Mouse (Mus musculus) thymus, adult 2 months (tissue): ENCODE data around the gene Nudcd3. TPM values are rescaled to one million over a fixed set of nuclear protein-coding genes. Genes with fewer than 3 reads are reported as not detected.

Source experiments
- DNase-seq: peaks from one replicate; pipeline ENCODE4 v3.0.0; 2021
- H3K27ac ChIP-seq: fragments of 200-500 bp; 2 replicates; pipeline ENCODE4 v1.5.1; 2012; ENCODE audit warnings: low read length, control low read depth; ENCODE audit not compliant: control insufficient read depth, insufficient read depth
- H3K27me3 ChIP-seq: fragments of 200-500 bp; 2 replicates; pipeline ENCODE4 v1.6.1; 2012; ENCODE audit warnings: mild to moderate bottlenecking, low read length, moderate library complexity, mixed read lengths; ENCODE audit not compliant: control insufficient read depth, insufficient read depth
- H3K36me3 ChIP-seq: fragments of 200-500 bp; 2 replicates; pipeline ENCODE4 v1.6.1; 2012; ENCODE audit warnings: mild to moderate bottlenecking, low read length, moderate library complexity; ENCODE audit not compliant: control insufficient read depth, insufficient read depth
- H3K4me1 ChIP-seq: fragments of 200-500 bp; replicated peaks from 2 replicates; pipeline ENCODE4 v1.6.1; 2012; ENCODE audit warnings: low read length; ENCODE audit not compliant: control insufficient read depth, insufficient read depth
- H3K4me3 ChIP-seq: fragments of 200-500 bp; 2 replicates; pipeline ENCODE4 v1.5.1; 2012; ENCODE audit warnings: mild to moderate bottlenecking, low read length, control low read depth, moderate library complexity; ENCODE audit not compliant: control insufficient read depth, insufficient read depth
- CTCF ChIP-seq: fragments of 200-500 bp; IDR thresholded peaks from 2 replicates; pipeline ENCODE4 v1.5.1; 2012; ENCODE audit warnings: mild to moderate bottlenecking, control low read depth, low read length, moderate library complexity, borderline replicate concordance; ENCODE audit not compliant: control insufficient read depth, poor library complexity, insufficient read depth; ENCODE audit errors: extremely low read depth
- POLR2A ChIP-seq: fragments of 200-500 bp; IDR thresholded peaks from 2 replicates; pipeline ENCODE4 v1.6.1; 2012; ENCODE audit warnings: mild to moderate bottlenecking, low read length, control low read depth, moderate library complexity; ENCODE audit not compliant: control insufficient read depth, poor library complexity, insufficient read depth; ENCODE audit errors: extremely low read depth
- WGBS: fragments of 180-500 bp; shearing (Covaris S2); methylation state at CpG from one replicate; pipeline ENCODE4 v1.1.7; 2018; 5-methylcytosine and 5-hydroxymethylcytosine counted together
- polyA plus RNA-seq: library from polyadenylated mRNA; depleted of rRNA; stranded (reverse); fragments of >200 nt; gene quantifications from 2 replicates; pipeline ENCODE4 v1.2.3, GENCODE M21; 2012

Gene Nudcd3
- polyA plus RNA-seq, 1 experiment = 62.2 TPM

- TF ChIP-seq POLR2A (no peak), CTCF (no peak)
- 94% methylated on average over 3 of the region's 3 CpGs for WGBS
- Histone ChIP-seq H3K36me3 (no peaks in the 10 kb centered on the region), H3K27ac (no peak overlapping the region), H3K4me3 (no peak overlapping the region), H3K27me3 (no peaks in the 10 kb centered on the region), H3K4me1 (peaks cover 12% of the 10 kb centered on the region)
- no peak for DNase-seq
Measured at GRCm38 (mm10) chr11:6160663-6161271, 39.4 kb downstream of the Nudcd3 start.

GRCm38 (mm10) chr11:6159704-6160275 lies 40.4 kb downstream of the Nudcd3 start:
- no peak for TF ChIP-seq POLR2A
- no peak for TF ChIP-seq CTCF
- DNase-seq = no peak
- Histone ChIP-seq H3K4me1 (peaks cover 15% of the 10 kb centered on the region), H3K27me3 (no peaks in the 10 kb centered on the region), H3K4me3 (no peak overlapping the region), H3K27ac (no peak overlapping the region), H3K36me3 (no peaks in the 10 kb centered on the region)
- 70% methylated on average over 4 of the region's 4 CpGs for WGBS

- no peak for DNase-seq
- Histone ChIP-seq H3K36me3 (no peaks in the 10 kb centered on the region), H3K27ac (no peak overlapping the region), H3K4me1 (peaks cover 23% of the 10 kb centered on the region), H3K27me3 (no peaks in the 10 kb centered on the region), H3K4me3 (no peak overlapping the region)
- TF ChIP-seq CTCF (no peak), POLR2A (no peak)
- 95% methylated on average over 1 of the region's 1 CpGs for whole genome bisulfite sequencing
Measured at GRCm38 (mm10) chr11:6158515-6158914, 41.7 kb downstream of the Nudcd3 start.

- H3K4me1 ChIP-seq = peaks cover 31% of the 10 kb centered on the region
Measured at GRCm38 (mm10) chr11:6157119-6157518, 43.1 kb downstream of the Nudcd3 start.

GRCm38 (mm10) chr11:6156651-6157050 lies 43.6 kb downstream of the Nudcd3 start:
- Histone ChIP-seq H3K4me3 (no peak overlapping the region), H3K36me3 (no peaks in the 10 kb centered on the region), H3K27me3 (no peaks in the 10 kb centered on the region), H3K27ac (no peak overlapping the region), H3K4me1 (peaks cover 31% of the 10 kb centered on the region)
- whole genome bisulfite sequencing = 89% methylated on average over 5 of the region's 5 CpGs
- no peak for DNase-seq
- TF ChIP-seq CTCF (no peak), POLR2A (no peak)

More at GRCm38 (mm10) chr11:6157119-6157518, 43.1 kb downstream of the Nudcd3 start:
- Histone ChIP-seq H3K36me3 (no peaks in the 10 kb centered on the region), H3K27ac (no peak overlapping the region), H3K4me3 (no peak overlapping the region), H3K27me3 (no peaks in the 10 kb centered on the region)
- WGBS = 94% methylated on average over 5 of the region's 5 CpGs
- DNase-seq = no peak
- TF ChIP-seq CTCF (no peak), POLR2A (no peak)

GRCm38 (mm10) chr11:6154211-6154701 lies 46.0 kb downstream of the Nudcd3 start:
- TF ChIP-seq CTCF = no peak
- TF ChIP-seq POLR2A = no peak
- peak; percentile 62 for DNase-seq
- WGBS = 1% methylated on average over 3 of the region's 3 CpGs
- Histone ChIP-seq H3K36me3 (peaks cover 8% of the 10 kb centered on the region), H3K4me1 (peaks cover 31% of the 10 kb centered on the region), H3K27ac (peak overlapping the region; percentile 90), H3K4me3 (no peak overlapping the region), H3K27me3 (no peaks in the 10 kb centered on the region)

GRCm38 (mm10) chr11:6152864-6153263 lies 47.4 kb downstream of the Nudcd3 start:
- H3K27me3 ChIP-seq = no peaks in the 10 kb centered on the region
- peak; percentile 19 for DNase-seq
- WGBS = 17% methylated on average over 4 of the region's 4 CpGs
- H3K36me3 ChIP-seq = peaks cover 11% of the 10 kb centered on the region
- peak overlapping the region; percentile 79 for H3K27ac ChIP-seq
- peaks cover 29% of the 10 kb centered on the region for H3K4me1 ChIP-seq
- no peak for TF ChIP-seq POLR2A
- TF ChIP-seq CTCF = no peak
- H3K4me3 ChIP-seq = no peak overlapping the region
